Mouse (Mus musculus) bone marrow, adult 2 months (tissue): ENCODE results near the gene Grrp1.

Experiments
- CTCF ChIP-seq: fragments of 200-500 bp; IDR thresholded peaks from 2 replicates; pipeline ENCODE4 v1.5.1; 2011; ENCODE audit warnings: low read length, control low read depth; ENCODE audit not compliant: control insufficient read depth, insufficient read depth
- POLR2A ChIP-seq: fragments of 200-500 bp; IDR thresholded peaks from 2 replicates; pipeline ENCODE4 v1.6.1; 2011; ENCODE audit warnings: low read depth, mild to moderate bottlenecking, control low read depth, low read length, borderline replicate concordance; ENCODE audit not compliant: control insufficient read depth

- TF ChIP-seq CTCF, result no peak
- TF ChIP-seq POLR2A, result no peak
Measured at GRCm38 (mm10) chr4:134288397-134289256, 34.7 kb upstream of the Grrp1 start.
